Mouse (Mus musculus) midbrain, embryonic 11.5 days (tissue): Measurements from ENCODE around the gene Rpl37. TPM values are rescaled to one million over a fixed set of nuclear protein-coding genes. Genes with fewer than 3 reads are reported as not detected.

Experiments
- ATAC-seq: fragments of 200-750 bp; cut with Nextera tagmentation; 2 replicates; pipeline ENCODE4 v1.8.0; 2017; ENCODE audit warnings: moderate TSS enrichment, moderate library complexity; ENCODE audit not compliant: low FRiP score
- DNase-seq: peaks from one replicate; pipeline ENCODE4 v3.0.0; 2015; ENCODE audit warnings: low spot score; ENCODE audit errors: missing footprints
- H3K27ac ChIP-seq: fragments of 300-500 bp; sonication (generic); 2 replicates; pipeline ENCODE4 v1.5.1; 2014; ENCODE audit warnings: low read depth, low read length
- H3K27me3 ChIP-seq: fragments of 300-500 bp; sonication (generic); 2 replicates; pipeline ENCODE4 v1.6.1; 2014; ENCODE audit warnings: mild to moderate bottlenecking, low read length, moderate library complexity, mixed read lengths; ENCODE audit not compliant: control insufficient read depth, insufficient read depth
- H3K36me3 ChIP-seq: fragments of 300-500 bp; sonication (generic); 2 replicates; pipeline ENCODE4 v1.6.1; 2014; ENCODE audit warnings: mild to moderate bottlenecking, low read length, moderate library complexity, mixed read lengths; ENCODE audit not compliant: control insufficient read depth, insufficient read depth
- H3K4me1 ChIP-seq: fragments of 300-500 bp; sonication (generic); 2 replicates; pipeline ENCODE4 v1.6.1; 2014; ENCODE audit warnings: low read length; ENCODE audit not compliant: control insufficient read depth, insufficient read depth
- H3K4me2 ChIP-seq: fragments of 300-500 bp; sonication (generic); 2 replicates; pipeline ENCODE4 v1.6.1; 2014; ENCODE audit warnings: mild to moderate bottlenecking, moderate library complexity
- H3K4me3 ChIP-seq: fragments of 300-500 bp; sonication (generic); 2 replicates; pipeline ENCODE4 v1.5.1; 2014; ENCODE audit warnings: low read depth, low read length
- H3K9ac ChIP-seq: fragments of 300-500 bp; sonication (generic); 2 replicates; pipeline ENCODE4 v1.6.1; 2014; ENCODE audit warnings: low read length
- H3K9me3 ChIP-seq: fragments of 300-500 bp; sonication (generic); 2 replicates; pipeline ENCODE4 v1.6.1; 2016; ENCODE audit warnings: low read length; ENCODE audit not compliant: control insufficient read depth
- WGBS: fragments of 180-500 bp; shearing (Covaris S2); extraction: QIAGEN DNeasy Blood & Tissue Kit; methylation state at CpG from one replicate; pipeline ENCODE4 v1.1.7; 2014; 5-methylcytosine and 5-hydroxymethylcytosine counted together
- polyA plus RNA-seq: library from polyadenylated mRNA; unstranded; fragments of >200 nt; fragmentation: Nextera tagmentation; extraction: Ambion mirVana; gene quantifications from 2 replicates; pipeline ENCODE4 v1.2.1, GENCODE M21; 2014

The Rpl37 gene
- polyA plus RNA-seq, 1 experiment from 2014 or later: 516 TPM

- H3K9ac ChIP-seq: no peak overlapping the region
- WGBS: 81% methylated on average over 6 of the region's 6 CpGs
- H3K4me3 ChIP-seq: no peak overlapping the region
- no peaks in the 10 kb centered on the region for H3K4me1 ChIP-seq
- no peak overlapping the region for H3K4me2 ChIP-seq
- 0 out of 2 replicates have a peak, but pooled peaks cover 2% of the 10 kb centered on the region for H3K36me3 ChIP-seq
- no peak overlapping the region for H3K27ac ChIP-seq
- no peaks in the 10 kb centered on the region for H3K27me3 ChIP-seq
- H3K9me3 ChIP-seq: no peaks in the 10 kb centered on the region
- ATAC-seq (no peak), DNase-seq (peak; percentile 73)
Observed at GRCm38 (mm10) chr15:5158827-5159226, 42.4 kb downstream of the Rpl37 start.

- peak; percentile 62 for DNase-seq
- peaks cover 7% of the 10 kb centered on the region; the same call in 1 of the 2 replicates for H3K36me3 ChIP-seq
- 92% methylated on average over 12 of the region's 12 CpGs for WGBS
- H3K9ac ChIP-seq: no peak overlapping the region
- no peaks in the 10 kb centered on the region for H3K9me3 ChIP-seq
- H3K4me3 ChIP-seq: no peak overlapping the region
- no peak for ATAC-seq
- H3K27ac ChIP-seq: no peak overlapping the region
- no peak overlapping the region for H3K4me2 ChIP-seq
- no peaks in the 10 kb centered on the region for H3K27me3 ChIP-seq
- no peaks in the 10 kb centered on the region for H3K4me1 ChIP-seq
Observed at GRCm38 (mm10) chr15:5165121-5165773, 48.8 kb downstream of the Rpl37 start.

Other genes with a start within 250 kb of the Rpl37 start
- not detected in 2 replicates for gene Mroh2b, start 217.9 kb upstream of the Rpl37 start, polyA plus RNA-seq
- gene C7, start 52.9 kb upstream of the Rpl37 start, polyA plus RNA-seq: 0.08 and 0.11 TPM in 2 replicates
- 0.63 and 1.5 TPM in 2 replicates for gene Card6, start 8.1 kb upstream of the Rpl37 start, polyA plus RNA-seq
- 20.0 and 20.3 TPM in 2 replicates for gene Prkaa1, start 27.2 kb downstream of the Rpl37 start, polyA plus RNA-seq
- gene Ttc33, start 68.9 kb downstream of the Rpl37 start, polyA plus RNA-seq: 53.6 and 55.0 TPM in 2 replicates
- 0.38 and 0.81 TPM in 2 replicates for gene Ptger4, start 127.5 kb downstream of the Rpl37 start, polyA plus RNA-seq